Comparison of ENCODE assay signal across 15 mouse cellular contexts in genomic region chr7:57312018-57312417, GRCm38 (mm10).
"Had no signal": no experiment of that assay in that cellular context is flagged by ENCODE, and none has a peak within 500 bp of the region (broad histone marks: within the 10 kb centered on the region; RNA-seq: fewer than 3 reads in every experiment).

No protein-coding gene starts in this region.

- H3K9ac ChIP-seq: limb, embryonic 15.5 days; liver, embryonic 12.5 days; lung, embryonic 15.5 days; neural tube, embryonic 15.5 days had no signal

- H3K4me2 ChIP-seq: limb, embryonic 15.5 days; liver, embryonic 12.5 days; lung, embryonic 15.5 days; neural tube, embryonic 15.5 days had no signal

- H3K4me1 ChIP-seq: limb, embryonic 15.5 days; liver, embryonic 12.5 days; lung, embryonic 15.5 days; midbrain, embryonic 10.5 days; neural tube, embryonic 15.5 days had no signal

- H3K9me3 ChIP-seq: limb, embryonic 15.5 days; liver, embryonic 12.5 days; lung, embryonic 15.5 days; midbrain, embryonic 10.5 days; neural tube, embryonic 15.5 days had no signal

- DNase-seq: kidney, adult 9 months; kidney, postnatal 10 days; kidney, postnatal 4 days; left cerebral cortex, postnatal 4 days; lung, postnatal 4 days; midbrain, embryonic 14.5 days; right cerebral cortex, adult 18-20 months had no signal

- H3K27me3 ChIP-seq: limb, embryonic 15.5 days; liver, embryonic 12.5 days; lung, embryonic 15.5 days; neural tube, embryonic 15.5 days had no signal

- ATAC-seq: liver, embryonic 12.5 days had no signal

- H3K4me3 ChIP-seq: layer of hippocampus, adult 2 months; limb, embryonic 15.5 days; liver, embryonic 12.5 days; lung, embryonic 15.5 days; midbrain, embryonic 10.5 days; myocyte; neural tube, embryonic 15.5 days had no signal

- H3K36me3 ChIP-seq: limb, embryonic 15.5 days; liver, embryonic 12.5 days; lung, embryonic 15.5 days; midbrain, embryonic 10.5 days; neural tube, embryonic 15.5 days had no signal

- H3K27ac ChIP-seq: layer of hippocampus, adult 2 months; limb, embryonic 15.5 days; liver, embryonic 12.5 days; lung, embryonic 15.5 days; midbrain, embryonic 10.5 days; neural tube, embryonic 15.5 days; stomach, postnatal 0 days had no signal
